Mouse (Mus musculus): Measurements from ENCODE around the gene Proser3. TPM values are rescaled to one million over a fixed set of nuclear protein-coding genes. Genes with fewer than 3 reads are reported as not detected.

Gene Proser3
- polyA plus RNA-seq, 1 experiment from 2014 or later, result 12.1 TPM

- Histone ChIP-seq H3K4me1 (peaks cover 24% of the 10 kb centered on the region), H3K9ac (peak overlapping the region; percentile 69), H3K4me3 (peak overlapping the region; percentile 78), H3K4me2 (peak overlapping the region; percentile 87), H3K27ac (no peak overlapping the region), H3K27me3 (no peaks in the 10 kb centered on the region), H3K9me3 (no peaks in the 10 kb centered on the region), H3K36me3 (peaks cover 33% of the 10 kb centered on the region)
- WGBS, result 8% methylated on average over 20 of the region's 26 CpGs
- no peak; the same call in 1 of the 2 replicates for ATAC-seq (ENCODE audit: insufficient number of reproducible peaks, low FRiP score, low TSS enrichment, low read depth)
These were observed 18.0 kb downstream of the Proser3 start for GRCm38 (mm10) chr7:30533941-30534632.

- Histone ChIP-seq H3K4me1 (peaks cover 24% of the 10 kb centered on the region), H3K36me3 (peaks cover 44% of the 10 kb centered on the region), H3K4me3 (no peak overlapping the region), H3K9ac (no peak overlapping the region), H3K27ac (no peak overlapping the region), H3K9me3 (no peaks in the 10 kb centered on the region), H3K4me2 (no peak overlapping the region), H3K27me3 (no peaks in the 10 kb centered on the region)
- no peak for ATAC-seq (ENCODE audit: insufficient number of reproducible peaks, low FRiP score, low TSS enrichment, low read depth)
- 51% methylated on average over 8 of the region's 8 CpGs for WGBS
These were observed 19.2 kb downstream of the Proser3 start for GRCm38 (mm10) chr7:30532931-30533330.

GRCm38 (mm10) chr7:30531291-30531815, 20.7 kb downstream of the Proser3 start:
- ATAC-seq (ENCODE audit: insufficient number of reproducible peaks, low FRiP score, low TSS enrichment, low read depth), result no peak
- H3K36me3 ChIP-seq, result peaks cover 58% of the 10 kb centered on the region
- H3K9ac ChIP-seq, result no peak overlapping the region

GRCm38 (mm10) chr7:30526981-30527380, 25.1 kb downstream of the Proser3 start:
- Histone ChIP-seq H3K9ac (no peak overlapping the region), H3K9me3 (no peaks in the 10 kb centered on the region), H3K4me2 (no peak overlapping the region), H3K27me3 (no peaks in the 10 kb centered on the region), H3K4me3 (0 out of 2 replicates have a peak overlapping the region, but pooled peaks have one; percentile 20), H3K36me3 (peaks cover 77% of the 10 kb centered on the region), H3K27ac (no peak overlapping the region), H3K4me1 (peaks cover 15% of the 10 kb centered on the region)
- no peak for ATAC-seq (ENCODE audit: insufficient number of reproducible peaks, low FRiP score, low TSS enrichment, low read depth)
- WGBS, result 80% methylated on average over 14 of the region's 14 CpGs

More at GRCm38 (mm10) chr7:30531291-30531815, 20.7 kb downstream of the Proser3 start:
- H3K9me3 ChIP-seq, result no peaks in the 10 kb centered on the region
- WGBS, result 80% methylated on average over 9 of the region's 9 CpGs
- H3K4me2 ChIP-seq, result no peak overlapping the region
- H3K4me1 ChIP-seq, result peaks cover 33% of the 10 kb centered on the region
- H3K27me3 ChIP-seq, result no peaks in the 10 kb centered on the region
- no peak overlapping the region for H3K27ac ChIP-seq
- H3K4me3 ChIP-seq, result no peak overlapping the region

- H3K9me3 ChIP-seq, result no peaks in the 10 kb centered on the region
- peaks cover 15% of the 10 kb centered on the region for H3K4me1 ChIP-seq
- peak overlapping the region; percentile 71 for H3K27ac ChIP-seq
- WGBS, result 27% methylated on average over 17 of the region's 17 CpGs
- H3K4me3 ChIP-seq, result peak overlapping the region; percentile 20
- no peak for ATAC-seq (ENCODE audit: insufficient number of reproducible peaks, low FRiP score, low TSS enrichment, low read depth)
- H3K4me2 ChIP-seq, result peak overlapping the region; percentile 32
- H3K9ac ChIP-seq, result no peak overlapping the region
- H3K27me3 ChIP-seq, result no peaks in the 10 kb centered on the region
- peaks cover 71% of the 10 kb centered on the region for H3K36me3 ChIP-seq
These were observed 25.7 kb downstream of the Proser3 start for GRCm38 (mm10) chr7:30526399-30526798.

GRCm38 (mm10) chr7:30525954-30526353, 26.1 kb downstream of the Proser3 start:
- WGBS, result 24% methylated on average over 10 of the region's 10 CpGs

GRCm38 (mm10) chr7:30524487-30524886, 27.6 kb downstream of the Proser3 start:
- H3K4me2 ChIP-seq, result no peak overlapping the region
- no peaks in the 10 kb centered on the region for H3K9me3 ChIP-seq
- H3K27ac ChIP-seq, result no peak overlapping the region
- H3K36me3 ChIP-seq, result peaks cover 55% of the 10 kb centered on the region
- no peaks in the 10 kb centered on the region for H3K27me3 ChIP-seq
- no peak for ATAC-seq (ENCODE audit: insufficient number of reproducible peaks, low FRiP score, low TSS enrichment, low read depth)
- WGBS, result 81% methylated on average over 6 of the region's 6 CpGs
- H3K9ac ChIP-seq, result no peak overlapping the region
- H3K4me3 ChIP-seq, result no peak overlapping the region
- H3K4me1 ChIP-seq, result peaks cover 15% of the 10 kb centered on the region

More at GRCm38 (mm10) chr7:30525954-30526353, 26.1 kb downstream of the Proser3 start:
- Histone ChIP-seq H3K9ac (no peak overlapping the region), H3K4me1 (peaks cover 15% of the 10 kb centered on the region), H3K9me3 (no peaks in the 10 kb centered on the region), H3K27ac (peak overlapping the region; percentile 71), H3K4me2 (peak overlapping the region; percentile 32), H3K36me3 (peaks cover 68% of the 10 kb centered on the region), H3K27me3 (no peaks in the 10 kb centered on the region), H3K4me3 (peak overlapping the region; percentile 20)
- no peak for ATAC-seq (ENCODE audit: insufficient number of reproducible peaks, low FRiP score, low TSS enrichment, low read depth)

- Histone ChIP-seq H3K9ac (no peak overlapping the region), H3K4me2 (no peak overlapping the region), H3K27ac (no peak overlapping the region), H3K36me3 (peaks cover 39% of the 10 kb centered on the region), H3K27me3 (no peaks in the 10 kb centered on the region), H3K4me3 (no peak overlapping the region), H3K4me1 (peaks cover 15% of the 10 kb centered on the region), H3K9me3 (no peaks in the 10 kb centered on the region)
- WGBS, result 91% methylated on average over 10 of the region's 10 CpGs
- no peak for ATAC-seq (ENCODE audit: insufficient number of reproducible peaks, low FRiP score, low TSS enrichment, low read depth)
These were observed 29.2 kb downstream of the Proser3 start for GRCm38 (mm10) chr7:30522871-30523270.

GRCm38 (mm10) chr7:30520856-30521255, 31.2 kb downstream of the Proser3 start:
- H3K4me2 ChIP-seq, result no peak overlapping the region
- no peak overlapping the region for H3K27ac ChIP-seq
- no peaks in the 10 kb centered on the region for H3K27me3 ChIP-seq
- H3K4me3 ChIP-seq, result no peak overlapping the region
- H3K36me3 ChIP-seq, result peaks cover 22% of the 10 kb centered on the region
- H3K4me1 ChIP-seq, result peaks cover 2% of the 10 kb centered on the region
- 81% methylated on average over 5 of the region's 5 CpGs for WGBS
- H3K9me3 ChIP-seq, result no peaks in the 10 kb centered on the region
- no peak for ATAC-seq (ENCODE audit: insufficient number of reproducible peaks, low FRiP score, low TSS enrichment, low read depth)
- H3K9ac ChIP-seq, result no peak overlapping the region

- no peak overlapping the region for H3K9ac ChIP-seq
- no peak overlapping the region for H3K27ac ChIP-seq
- no peaks in the 10 kb centered on the region for H3K4me1 ChIP-seq
- H3K4me2 ChIP-seq, result no peak overlapping the region
- ATAC-seq (ENCODE audit: insufficient number of reproducible peaks, low FRiP score, low TSS enrichment, low read depth), result no peak
- H3K27me3 ChIP-seq, result no peaks in the 10 kb centered on the region
- peaks cover 19% of the 10 kb centered on the region for H3K36me3 ChIP-seq
- H3K4me3 ChIP-seq, result no peak overlapping the region
- WGBS, result 76% methylated on average over 4 of the region's 4 CpGs
- no peaks in the 10 kb centered on the region for H3K9me3 ChIP-seq
These were observed 31.7 kb downstream of the Proser3 start for GRCm38 (mm10) chr7:30520396-30520795.

- peaks cover 5% of the 10 kb centered on the region for H3K36me3 ChIP-seq
- no peak overlapping the region for H3K27ac ChIP-seq
- H3K4me2 ChIP-seq, result no peak overlapping the region
- H3K4me1 ChIP-seq, result no peaks in the 10 kb centered on the region
- no peak overlapping the region for H3K4me3 ChIP-seq
- WGBS, result 36% methylated on average over 8 of the region's 8 CpGs
- ATAC-seq (ENCODE audit: insufficient number of reproducible peaks, low FRiP score, low TSS enrichment, low read depth), result no peak
- no peaks in the 10 kb centered on the region for H3K9me3 ChIP-seq
- no peak overlapping the region for H3K9ac ChIP-seq
- no peaks in the 10 kb centered on the region for H3K27me3 ChIP-seq
These were observed 33.8 kb downstream of the Proser3 start for GRCm38 (mm10) chr7:30518325-30518724.

- no peak for ATAC-seq (ENCODE audit: insufficient number of reproducible peaks, low FRiP score, low TSS enrichment, low read depth)
- Histone ChIP-seq H3K9ac (no peak overlapping the region), H3K4me1 (no peaks in the 10 kb centered on the region), H3K36me3 (no peaks in the 10 kb centered on the region), H3K9me3 (no peaks in the 10 kb centered on the region), H3K27ac (no peak overlapping the region), H3K27me3 (no peaks in the 10 kb centered on the region), H3K4me3 (no peak overlapping the region), H3K4me2 (no peak overlapping the region)
- 61% methylated on average over 24 of the region's 24 CpGs for WGBS
These were observed 36.9 kb downstream of the Proser3 start for GRCm38 (mm10) chr7:30515003-30515760.

Data from limb, embryonic 15.5 days (tissue).